Mouse (Mus musculus) embryo, embryonic 11 days (tissue): ENCODE results near the gene Tnr.
"Not testable (repeated sequence)": the region's sequence is repeated elsewhere in the genome, so short reads cannot be mapped to it uniquely, and the experiment has no call there.

Source experiments
- DNase-seq: peaks from one replicate; pipeline ENCODE4 v3.0.0-alpha.2; 2015

Gene Tnr

DNA sequence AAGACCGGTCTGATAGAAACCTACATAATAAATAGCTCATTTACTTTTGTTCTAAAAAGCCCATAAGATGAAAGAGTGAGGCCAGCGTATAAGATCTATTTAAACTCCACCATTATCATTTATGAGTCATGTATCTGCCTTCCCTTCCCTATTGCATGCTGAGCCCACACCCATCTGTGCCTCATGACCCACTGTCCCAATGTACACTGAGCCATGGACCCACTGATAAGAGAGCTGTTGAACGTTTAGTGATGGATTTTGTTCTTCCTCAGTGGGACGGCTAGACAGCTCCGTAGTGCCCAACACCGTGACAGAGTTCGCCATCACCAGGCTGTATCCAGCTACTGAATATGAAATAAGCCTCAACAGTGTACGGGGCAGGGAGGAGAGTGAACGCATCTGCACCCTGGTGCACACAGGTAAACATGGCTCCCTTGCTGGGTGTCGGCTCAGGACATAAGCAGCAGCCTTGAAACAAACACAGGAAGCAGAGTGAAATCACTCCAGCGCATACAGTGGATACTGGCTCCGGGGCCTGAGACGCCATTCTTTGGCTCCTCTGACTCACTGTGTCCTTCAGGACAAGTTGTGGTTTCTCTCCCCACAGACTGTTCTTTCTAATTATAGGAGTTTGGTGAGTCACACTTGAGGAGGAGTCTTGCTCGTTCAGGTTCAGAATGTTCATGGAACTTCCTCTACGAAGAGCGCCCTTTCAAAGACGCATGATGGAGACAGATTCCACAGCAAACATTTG lies 365.6 kb downstream of the Tnr start:
- no peak for DNase-seq

DNA sequence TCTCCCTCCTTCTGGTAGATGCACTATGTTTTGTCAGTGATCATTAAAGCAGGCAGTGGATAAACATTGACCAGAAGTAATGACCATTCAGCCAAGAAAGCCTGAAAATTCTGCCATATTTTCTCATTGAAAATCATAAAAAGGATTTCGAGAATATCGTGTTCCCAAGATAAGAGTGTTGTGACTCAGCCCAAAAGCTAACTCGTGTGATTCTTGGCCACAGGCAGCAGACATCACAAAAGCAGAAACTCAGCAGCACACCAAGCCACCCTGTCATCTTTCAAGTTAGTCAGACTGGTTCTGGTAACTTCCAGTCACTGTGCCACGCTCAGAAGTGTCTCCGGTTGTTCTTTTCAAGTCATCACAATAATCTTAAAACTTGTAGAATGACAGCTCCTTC lies 367.0 kb downstream of the Tnr start:
- DNase-seq = no peak

DNA sequence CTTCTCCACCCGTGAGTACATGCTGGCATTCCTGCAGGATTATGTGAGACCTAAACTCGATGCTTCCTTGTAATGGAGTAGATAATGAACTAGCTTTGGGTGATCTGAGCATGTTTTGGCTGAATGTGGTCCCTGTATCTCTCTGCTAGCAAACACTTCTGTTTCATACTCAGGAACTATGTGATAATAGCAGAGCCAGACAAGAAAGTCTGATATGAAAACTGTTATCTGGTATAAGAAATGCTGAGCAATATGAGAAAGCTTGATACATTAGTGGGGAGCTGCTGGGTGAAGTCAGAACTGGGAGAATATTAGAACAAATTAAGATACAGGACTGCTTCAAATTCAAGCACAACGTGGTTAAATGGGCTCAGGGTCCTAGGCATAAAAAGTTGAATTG lies 371.5 kb downstream of the Tnr start:
- no peak for DNase-seq

DNA sequence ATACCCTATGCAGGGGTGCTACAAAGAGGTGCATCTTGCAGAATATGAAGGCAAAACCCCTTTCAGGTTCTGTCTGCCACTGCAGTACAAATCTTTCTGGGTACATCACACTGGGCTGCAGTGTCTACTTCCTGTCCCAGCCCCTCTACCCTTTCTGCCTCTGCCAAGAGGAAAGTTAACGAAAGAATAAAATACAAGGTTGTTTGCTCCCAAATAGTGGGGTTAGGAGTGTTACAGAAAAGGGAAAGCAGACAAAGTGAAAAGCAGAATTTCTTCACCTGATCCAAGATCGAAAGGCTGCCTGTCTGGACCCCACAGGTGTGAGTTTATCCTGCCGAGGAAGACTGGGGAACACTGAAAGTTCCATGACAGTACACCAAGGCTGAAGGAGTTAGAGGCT lies 376.4 kb downstream of the Tnr start:
- no peak for DNase-seq

GRCm38 (mm10) chr1:159900639-159901038 lies 377.1 kb downstream of the Tnr start:
- no peak for DNase-seq

DNA sequence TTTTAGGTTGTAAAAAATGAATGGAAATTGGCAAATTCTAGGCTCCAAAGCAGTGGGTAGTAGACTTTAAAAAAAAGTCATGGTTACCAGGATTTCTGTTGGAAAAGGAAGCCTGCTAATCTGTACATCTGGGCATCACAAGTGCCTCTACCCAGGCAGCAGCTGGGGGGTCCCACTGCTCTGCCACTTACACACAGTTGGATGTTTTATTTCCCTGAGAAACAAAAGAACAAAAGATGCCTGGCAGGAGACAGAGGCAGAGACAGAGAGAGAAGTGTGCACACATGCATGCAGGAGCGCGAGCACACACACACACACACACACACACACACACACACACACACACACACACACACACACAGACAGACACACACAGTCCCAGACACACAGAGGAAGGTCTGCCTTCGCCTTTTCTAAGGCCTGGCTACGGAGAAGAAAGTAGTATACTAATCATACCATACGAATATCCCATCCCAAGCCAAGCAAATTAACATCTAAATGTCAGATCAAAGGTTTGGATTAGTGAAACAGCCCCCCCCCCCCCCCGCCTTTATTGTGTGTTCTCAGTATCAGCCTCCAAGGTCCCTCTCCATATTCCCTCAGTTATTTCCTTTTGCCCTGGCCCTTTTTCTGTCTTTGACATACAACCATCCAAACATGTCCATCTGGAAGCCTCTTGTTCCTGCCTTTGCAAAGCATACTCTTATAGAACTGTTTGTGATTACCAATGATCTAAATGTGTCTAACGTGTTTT lies 378.0 kb downstream of the Tnr start:
- DNase-seq = no peak

DNA sequence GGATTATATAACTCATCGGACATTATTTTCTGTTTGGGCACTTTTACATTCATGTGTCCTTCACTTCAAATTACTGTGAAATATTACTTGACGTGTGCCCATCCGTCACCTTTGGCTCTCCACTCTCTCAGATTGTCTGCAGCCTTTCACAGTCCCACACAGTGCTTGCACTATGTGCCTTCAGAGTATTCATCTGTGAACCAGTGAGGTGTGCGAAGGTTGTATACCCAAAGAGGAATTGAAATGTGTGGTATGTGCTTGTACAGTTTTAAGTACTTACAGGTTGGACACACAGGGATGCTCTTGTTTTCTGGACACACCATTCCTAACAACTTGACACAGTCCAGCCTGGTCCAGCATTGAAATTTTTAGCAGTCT lies 378.5 kb downstream of the Tnr start:
- no peak for DNase-seq

- DNase-seq = peak; percentile 69
Measured at GRCm38 (mm10) chr1:159911006-159911405, 387.4 kb downstream of the Tnr start.

GRCm38 (mm10) chr1:159914726-159915125 lies 391.2 kb downstream of the Tnr start:
- DNase-seq = no peak

DNA sequence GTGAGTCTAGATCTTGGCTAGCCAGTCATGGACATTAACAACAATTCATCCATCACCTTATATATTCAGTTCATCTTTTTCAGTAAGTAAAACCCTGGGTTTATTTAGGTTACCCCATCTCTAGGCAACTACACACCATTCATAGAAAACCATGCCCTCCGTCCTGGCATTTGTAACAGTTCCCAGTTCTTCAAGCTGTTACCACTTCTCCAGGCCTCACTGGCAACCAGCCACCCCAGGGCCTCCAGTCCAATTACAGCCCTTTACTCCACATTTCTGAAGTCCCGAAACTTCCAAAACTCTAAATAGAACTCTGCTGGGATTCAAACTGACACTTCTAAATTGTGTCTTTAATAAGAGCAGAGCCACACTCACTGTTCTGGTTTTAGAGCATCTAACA lies 397.0 kb downstream of the Tnr start:
- no peak for DNase-seq

DNA sequence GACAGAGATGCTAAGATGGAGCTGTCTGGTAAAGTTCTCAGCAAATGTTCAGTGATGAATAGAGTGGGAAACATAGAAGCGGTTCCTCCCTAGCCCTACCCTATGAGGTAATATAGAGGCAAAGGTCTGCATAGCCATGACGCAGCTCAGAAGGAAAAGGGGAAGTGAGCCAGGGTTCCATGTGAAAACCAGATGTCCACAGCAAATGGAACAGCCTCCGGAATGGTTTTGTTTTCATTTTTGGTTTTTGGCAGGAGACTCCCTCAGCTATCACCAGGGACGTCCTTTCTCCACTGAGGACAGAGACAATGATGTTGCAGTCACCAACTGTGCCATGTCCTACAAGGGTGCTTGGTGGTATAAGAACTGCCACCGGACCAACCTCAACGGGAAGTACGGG lies 399.4 kb downstream of the Tnr start:
- no peak for DNase-seq

DNA sequence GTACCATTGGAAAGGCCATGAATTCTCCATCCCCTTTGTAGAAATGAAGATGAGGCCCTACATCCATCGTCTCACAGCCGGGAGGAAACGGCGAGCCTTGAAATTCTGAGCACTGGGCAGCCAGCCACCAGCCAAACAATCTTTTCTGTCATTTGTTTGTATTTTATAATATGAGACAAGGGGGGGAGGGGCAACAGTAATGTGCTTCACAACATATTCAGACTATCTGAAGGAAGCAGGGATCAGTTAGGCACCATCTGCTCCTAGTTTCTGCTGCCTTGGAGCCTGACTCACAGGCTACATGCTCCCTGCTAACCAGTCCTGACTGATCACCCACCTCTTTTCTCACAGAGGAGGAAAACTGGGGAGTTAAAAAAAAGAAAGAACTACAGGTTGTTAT lies 400.5 kb downstream of the Tnr start:
- no peak for DNase-seq

- DNase-seq = no peak
Measured at GRCm38 (mm10) chr1:159924684-159925083, 401.1 kb downstream of the Tnr start.

- DNase-seq = no peak
Measured at GRCm38 (mm10) chr1:159928681-159929335, 405.2 kb downstream of the Tnr start.

- DNase-seq = no peak
Measured at GRCm38 (mm10) chr1:159932092-159932491, 408.5 kb downstream of the Tnr start.

DNA sequence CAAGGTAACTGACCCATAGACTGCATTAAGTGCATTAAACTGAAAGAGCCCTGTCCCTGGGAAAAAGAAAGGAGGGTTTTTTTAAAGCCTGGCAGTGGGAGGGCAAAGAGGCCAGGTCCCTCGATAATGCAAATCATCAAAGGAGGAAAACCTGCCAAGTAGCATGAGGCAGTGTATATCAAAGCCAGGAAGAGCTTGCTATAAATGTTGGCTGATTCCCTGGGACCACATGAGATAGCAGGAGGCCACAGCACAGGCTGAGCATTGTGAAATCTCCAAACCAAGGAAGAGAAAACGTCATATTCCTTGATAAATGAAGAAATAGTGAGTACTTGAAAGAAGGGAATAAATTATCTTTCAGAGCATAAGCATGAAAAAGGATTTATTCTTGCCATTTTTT lies 409.0 kb downstream of the Tnr start:
- DNase-seq = no peak

GRCm38 (mm10) chr1:159938449-159938848 lies 414.9 kb downstream of the Tnr start:
- DNase-seq = no peak

GRCm38 (mm10) chr1:159939335-159939734 lies 415.8 kb downstream of the Tnr start:
- no peak for DNase-seq

DNA sequence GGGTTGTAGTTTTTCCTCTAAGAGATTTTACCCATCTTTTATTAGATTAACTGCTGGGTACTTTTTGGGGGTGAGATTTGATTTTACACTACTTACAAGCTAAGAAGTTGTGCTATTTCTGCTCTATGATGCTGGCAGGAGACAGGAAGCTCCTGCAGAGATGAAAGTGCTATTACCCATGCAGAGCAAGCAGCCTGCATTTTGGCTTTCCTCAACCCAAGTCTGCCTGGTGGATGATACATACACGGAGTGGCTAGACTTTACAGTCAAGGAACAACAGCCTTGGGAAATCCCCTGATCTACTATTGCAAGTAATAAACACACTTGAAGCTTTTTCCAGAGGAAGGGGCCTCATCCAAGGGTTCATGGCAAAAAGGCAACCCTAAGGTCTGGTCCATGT lies 430.0 kb downstream of the Tnr start:
- no peak for DNase-seq

DNA sequence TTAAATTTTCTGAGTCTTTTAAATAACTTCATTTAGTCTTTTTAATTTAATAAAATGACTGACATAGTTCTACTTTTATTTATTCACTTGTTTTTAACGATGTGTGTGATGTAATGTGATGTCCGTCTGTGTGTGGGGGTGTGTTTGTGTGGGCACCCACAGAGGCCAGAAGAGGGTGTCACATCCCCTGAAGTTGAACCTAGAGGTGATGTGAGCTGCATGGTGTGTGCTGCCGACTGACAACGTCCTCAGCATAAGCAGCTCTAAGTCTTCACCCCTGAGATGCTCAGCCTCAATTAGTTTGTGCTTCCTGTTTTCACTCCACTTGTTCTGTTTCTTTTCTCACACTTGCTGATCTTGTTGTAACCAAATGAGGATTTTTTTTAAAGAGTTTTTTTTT lies 439.8 kb downstream of the Tnr start:
- no peak for DNase-seq

GRCm38 (mm10) chr1:159966286-159966685 lies 442.7 kb downstream of the Tnr start:
- not testable (repeated sequence) for DNase-seq

- no peak for DNase-seq
Measured at GRCm38 (mm10) chr1:159968395-159968794, 444.8 kb downstream of the Tnr start.

DNA sequence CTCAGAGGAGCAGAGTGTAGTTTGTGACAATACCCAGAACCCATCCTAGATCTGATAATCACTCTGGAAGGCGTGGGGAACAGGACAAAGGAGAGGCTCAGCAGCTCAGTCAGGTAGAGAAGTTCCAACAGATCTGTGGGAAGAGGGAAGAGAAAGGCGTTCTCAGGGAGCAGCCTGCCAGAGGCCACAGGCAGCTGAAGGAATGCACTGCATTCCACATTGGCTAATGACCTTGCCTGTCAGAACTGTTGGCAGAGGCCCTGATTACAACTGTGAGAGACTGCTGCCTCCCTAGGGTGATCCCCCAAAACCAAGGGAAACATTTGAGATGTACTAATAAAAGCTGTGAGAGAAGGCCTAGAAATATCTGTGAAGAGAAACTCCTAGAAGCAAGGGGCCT lies 454.2 kb downstream of the Tnr start:
- no peak for DNase-seq

GRCm38 (mm10) chr1:159979096-159979495 lies 455.5 kb downstream of the Tnr start:
- DNase-seq = no peak
